Mouse (Mus musculus) kidney, postnatal 4 days (tissue): ENCODE results near the gene Rcor2.

ENCODE experiments used
- DNase-seq, 2 experiments: peaks; one replicate each; pipeline ENCODE4 v3.0.0; 2021; ENCODE audit warnings: mixed read lengths in 2 of 2

The Rcor2 gene

DNA sequence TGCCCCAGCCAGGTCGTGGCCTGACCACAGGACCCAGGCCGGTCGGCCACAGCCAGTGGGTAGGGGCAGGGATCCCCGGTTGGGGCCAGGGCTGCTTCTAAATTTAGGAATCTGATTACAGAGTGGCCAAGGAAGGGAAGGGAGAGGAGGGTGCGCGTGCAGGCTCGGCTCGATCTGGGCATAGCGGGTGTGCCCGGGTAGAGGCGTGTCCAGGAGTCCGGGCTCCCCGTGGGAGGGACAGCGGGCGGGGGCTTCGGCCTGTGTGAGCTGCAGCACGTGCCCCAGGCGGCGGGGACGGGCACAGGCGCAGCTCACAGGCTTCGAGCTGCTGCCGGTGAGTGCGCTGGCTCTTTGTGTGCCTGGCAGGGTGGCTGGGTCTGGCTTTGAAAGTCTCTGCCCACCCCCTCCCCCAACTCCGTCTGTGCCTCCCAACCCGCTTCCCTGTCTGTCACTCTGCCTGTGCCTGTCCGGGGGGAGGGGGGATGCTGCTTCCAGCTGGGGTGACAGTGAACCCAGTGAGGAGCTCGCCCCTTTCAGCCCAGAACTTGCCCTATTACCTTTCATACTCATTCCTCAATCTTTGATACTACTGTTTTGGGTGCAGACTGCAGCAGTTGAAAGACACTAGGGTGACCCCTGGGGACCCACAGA, at the start of gene Rcor2:
Rcor2 (plus strand) TSS at position 235 of the 651 bp plus-strand sequence.
- peak; percentile 74 to 85 for DNase-seq

DNA sequence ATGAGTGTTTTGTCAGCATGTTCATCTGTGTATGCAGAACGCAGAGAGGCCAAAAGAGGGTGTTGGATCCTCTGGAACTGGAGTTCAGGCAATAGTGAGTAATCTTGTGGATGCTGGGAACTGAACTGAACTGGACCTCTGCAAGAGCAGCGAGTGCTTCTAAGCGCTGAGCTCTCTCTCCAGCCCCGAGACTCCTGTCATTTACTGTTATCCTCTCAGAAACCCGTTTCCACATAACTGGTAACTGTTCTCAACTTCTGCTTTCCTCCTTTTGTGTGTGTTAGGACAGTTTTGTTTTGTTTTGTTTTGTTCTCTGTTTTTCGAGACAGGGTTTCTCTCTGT, 49.2 kb upstream of the Rcor2 start:
- DNase-seq: no peak

DNA sequence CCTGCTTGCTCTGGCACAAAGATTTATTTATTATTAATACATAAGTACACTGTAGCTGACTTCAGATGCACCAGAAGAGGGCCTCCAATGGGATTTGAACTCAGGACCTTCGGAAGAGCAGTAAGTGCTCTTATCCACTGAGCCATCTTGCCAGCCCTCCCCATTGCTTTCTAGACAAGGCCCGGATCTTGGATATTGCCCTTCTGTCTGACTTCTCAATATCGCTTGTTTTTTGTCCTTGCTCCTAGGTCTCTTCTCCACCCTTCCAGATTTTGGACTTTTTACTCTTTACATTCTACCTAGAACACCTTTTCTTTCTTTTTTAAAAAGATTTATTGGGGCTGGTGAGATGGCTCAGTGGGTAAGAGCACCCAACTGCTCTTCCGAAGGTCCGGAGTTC, 48.4 kb upstream of the Rcor2 start:
- DNase-seq: no peak

DNA sequence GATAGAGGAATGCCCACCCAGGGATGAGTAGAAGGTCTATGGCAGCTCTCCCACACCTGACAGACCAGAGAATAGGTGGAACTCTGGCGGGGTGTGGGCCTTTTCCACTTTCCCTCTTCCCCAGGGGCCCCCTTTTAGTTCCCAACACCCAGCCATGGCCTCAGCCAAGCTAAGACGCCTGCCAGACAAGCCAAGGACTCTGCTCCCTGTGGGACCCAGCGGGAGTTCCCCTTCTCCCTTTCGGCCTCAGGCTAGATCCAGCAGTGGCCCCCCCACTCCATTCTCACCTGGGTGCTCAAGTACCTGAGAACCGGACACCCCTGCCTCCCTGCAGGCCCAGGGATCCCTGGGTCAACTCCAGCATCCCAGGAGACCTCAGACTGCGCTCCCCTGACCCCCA, 44.9 kb upstream of the Rcor2 start:
- DNase-seq: no peak

DNA sequence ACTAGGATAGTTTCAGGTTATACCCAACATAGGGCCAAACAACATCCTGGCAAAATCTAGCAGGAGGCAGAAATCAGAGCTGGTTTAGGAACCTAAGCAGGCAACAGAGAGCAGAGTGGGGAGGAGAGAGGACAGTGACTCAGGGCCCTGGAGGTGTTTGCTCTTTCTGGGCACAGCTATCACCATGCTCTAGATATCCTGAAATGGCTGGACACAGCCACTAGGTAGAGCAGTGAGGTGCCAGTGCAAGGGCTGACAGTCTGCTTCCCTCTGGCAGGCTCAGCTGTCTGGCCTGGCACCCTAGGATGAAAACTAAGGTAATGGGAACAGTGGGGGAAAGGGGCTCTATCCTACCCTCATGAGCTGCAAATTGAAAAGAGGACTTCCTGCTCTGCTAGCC, 43.6 kb upstream of the Rcor2 start:
- no peak for DNase-seq

DNA sequence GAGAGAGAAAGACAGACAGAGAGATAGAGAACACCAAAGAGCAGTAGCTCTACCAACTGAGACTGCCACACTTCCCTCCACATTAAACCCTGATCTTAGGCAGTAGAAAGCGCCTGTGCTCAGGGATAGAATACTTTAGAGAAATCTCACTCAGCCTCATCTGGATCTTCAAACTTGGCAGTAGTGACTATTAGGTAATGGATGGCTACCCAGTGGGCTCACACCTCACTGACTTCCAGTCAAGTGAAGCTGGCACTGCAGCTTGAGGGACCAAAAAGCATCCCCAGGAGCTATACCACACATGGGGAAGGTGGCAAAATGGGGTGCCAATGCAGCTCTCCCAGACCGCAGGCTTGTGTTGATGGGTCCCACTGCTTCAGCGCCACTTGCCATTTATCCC, 42.9 kb upstream of the Rcor2 start:
- DNase-seq: no peak

DNA sequence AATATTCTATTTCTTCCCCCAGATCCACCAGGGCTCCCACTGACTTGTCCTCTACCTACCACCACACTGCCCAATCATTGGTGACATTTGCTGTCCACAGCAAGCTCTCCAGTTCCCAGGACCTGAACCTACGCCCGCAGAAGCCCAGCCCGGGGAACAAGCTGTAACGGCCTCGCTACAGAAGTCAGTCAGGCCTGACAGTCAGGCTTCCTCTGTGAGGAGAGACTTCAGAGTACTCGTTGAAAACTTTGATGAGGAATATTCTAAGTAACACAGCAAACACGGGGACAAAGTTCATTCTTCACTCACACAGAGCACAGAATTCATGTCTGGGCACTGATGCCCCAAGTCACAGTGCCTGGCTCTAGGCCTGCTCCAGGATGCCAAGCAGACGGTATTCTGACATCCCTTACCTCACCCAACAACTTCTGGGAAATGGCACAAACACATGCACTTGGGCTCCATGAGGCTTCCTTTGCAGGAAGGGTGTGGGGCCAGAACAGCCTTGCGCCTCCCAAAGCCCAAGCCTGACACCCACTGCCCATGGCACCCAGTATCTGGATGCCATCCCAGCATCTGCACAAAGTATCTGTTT, 41.9 kb upstream of the Rcor2 start:
- peak in 1 of 2 experiments; percentile 40 for DNase-seq

DNA sequence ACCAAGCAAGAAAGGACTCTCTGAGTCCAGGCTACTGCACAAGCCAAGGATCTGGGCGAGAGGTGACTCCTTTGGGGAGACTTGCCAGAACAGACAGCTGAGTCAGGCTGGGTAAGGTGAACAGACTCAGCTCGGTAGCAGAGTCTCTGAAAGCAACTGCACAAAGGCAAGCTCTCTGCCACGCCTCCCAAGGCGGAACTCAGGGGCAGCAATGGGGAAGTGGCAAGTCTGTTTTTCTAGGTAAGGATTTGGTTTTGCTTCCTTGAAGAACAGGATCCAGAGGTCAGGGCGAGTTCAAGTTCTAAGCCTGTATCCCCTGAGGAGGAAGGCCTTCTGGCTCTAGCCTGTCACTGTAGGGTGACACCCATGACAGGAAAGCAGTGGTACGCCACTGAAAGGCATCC, 40.6 kb upstream of the Rcor2 start:
- DNase-seq: no peak

DNA sequence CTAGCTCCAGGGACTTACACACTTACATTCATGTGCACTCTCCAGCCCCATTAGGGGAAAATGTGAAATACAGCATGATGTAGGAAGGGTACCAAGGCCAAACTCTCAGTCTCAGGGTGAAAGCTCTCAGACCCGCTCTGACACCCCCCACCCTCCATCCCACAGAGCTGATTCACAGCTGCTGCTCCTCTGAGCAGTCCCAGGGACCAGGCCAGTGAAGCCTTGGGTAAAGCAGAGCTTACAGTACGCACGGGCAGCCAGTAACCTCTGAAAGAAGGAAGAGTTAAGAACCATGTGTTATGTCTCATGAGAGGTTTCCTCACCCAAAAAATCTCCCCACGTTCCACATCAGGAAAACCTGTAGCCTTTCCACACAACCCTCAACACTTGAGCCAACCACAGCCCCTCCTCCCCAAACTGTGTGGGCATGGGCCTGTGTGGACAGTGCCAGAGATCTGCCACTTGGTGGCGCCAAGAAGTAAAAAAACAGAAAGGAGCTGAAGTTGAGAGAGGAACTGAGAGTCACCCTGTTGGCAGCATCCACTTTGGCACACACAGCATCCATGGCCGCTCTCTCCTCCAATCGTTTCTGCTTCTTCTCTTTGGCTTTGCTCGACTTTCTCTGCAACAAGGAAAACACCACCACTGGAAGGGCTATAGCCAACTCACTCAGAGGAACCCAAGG, 32.4 kb upstream of the Rcor2 start:
- DNase-seq: peak; percentile 82 to 85

DNA sequence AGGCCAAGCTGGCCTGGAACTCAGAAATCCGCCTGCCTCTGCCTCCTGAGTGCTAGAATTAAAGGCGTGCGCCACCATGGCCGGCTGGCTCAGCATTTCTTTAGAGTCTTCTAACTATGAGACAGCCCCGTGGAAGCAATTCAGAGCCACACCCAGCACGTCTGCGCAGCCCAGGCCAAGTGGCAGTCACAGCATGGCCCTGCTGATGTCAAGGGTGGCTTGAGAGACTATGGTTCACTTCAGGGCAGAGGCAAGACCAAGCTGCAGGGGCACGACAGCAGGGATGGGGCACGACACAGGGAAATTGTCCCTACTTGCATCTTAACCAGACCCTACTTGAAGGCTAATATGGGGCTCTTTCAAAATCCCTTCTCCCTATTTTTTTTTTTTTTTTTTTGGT, 31.7 kb upstream of the Rcor2 start:
- DNase-seq: no peak

DNA sequence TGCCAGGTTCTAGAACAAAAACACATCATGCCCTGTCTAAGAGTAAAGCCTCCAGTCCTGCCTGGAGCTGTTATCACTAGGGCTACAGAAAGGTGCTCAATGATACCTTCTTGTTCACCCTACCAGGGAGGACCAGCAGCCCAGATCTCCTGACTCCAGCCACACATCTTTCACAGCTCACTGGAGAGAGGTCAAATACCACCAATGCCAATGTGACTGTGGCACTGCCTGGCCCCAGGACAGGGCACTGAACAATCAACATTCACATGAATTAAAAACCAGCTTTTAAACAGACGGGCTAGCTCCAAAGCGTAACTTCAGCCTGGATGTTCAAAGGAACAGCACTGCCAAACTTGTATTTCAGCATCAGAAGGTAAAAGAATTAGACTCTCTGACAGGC, 31.1 kb upstream of the Rcor2 start:
- DNase-seq: no peak

DNA sequence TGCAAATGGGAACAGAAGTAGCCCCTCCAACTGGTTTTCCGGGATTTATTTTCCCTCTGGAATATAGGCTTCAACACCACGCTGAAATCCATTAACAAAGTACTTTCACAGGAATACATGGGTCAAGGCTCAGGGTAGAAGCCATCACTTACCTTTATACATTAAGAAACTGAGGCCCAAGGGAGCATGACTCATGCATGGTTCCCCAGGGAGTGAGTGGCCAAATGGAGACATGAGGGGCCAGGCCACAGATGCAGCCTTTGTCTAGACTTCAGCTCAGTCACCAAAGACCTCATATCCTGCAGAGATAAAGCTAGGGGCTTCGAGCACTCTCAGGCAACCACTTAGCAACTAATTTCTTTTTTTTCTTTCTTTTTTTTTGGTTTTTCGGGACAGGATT, 30.4 kb upstream of the Rcor2 start:
- no peak for DNase-seq

DNA sequence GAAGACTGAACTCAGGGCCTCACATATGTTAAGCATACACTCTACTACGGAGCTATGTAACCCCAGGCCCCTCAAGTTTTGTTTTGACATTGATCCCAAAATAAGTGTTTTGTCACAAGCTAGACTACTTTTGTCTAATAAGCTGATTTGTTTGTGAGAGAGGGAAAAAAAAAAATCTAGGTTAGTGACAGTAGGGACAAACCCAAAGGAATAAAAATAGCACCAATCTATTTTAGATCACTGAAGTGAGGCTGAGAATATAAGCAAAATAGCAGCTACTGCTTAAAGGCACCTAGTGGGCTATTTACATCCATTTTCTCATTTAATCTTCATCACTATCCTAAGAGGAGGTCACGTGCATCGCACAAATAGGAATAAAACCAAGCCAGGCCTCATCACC, 27.6 kb upstream of the Rcor2 start:
- DNase-seq: no peak

DNA sequence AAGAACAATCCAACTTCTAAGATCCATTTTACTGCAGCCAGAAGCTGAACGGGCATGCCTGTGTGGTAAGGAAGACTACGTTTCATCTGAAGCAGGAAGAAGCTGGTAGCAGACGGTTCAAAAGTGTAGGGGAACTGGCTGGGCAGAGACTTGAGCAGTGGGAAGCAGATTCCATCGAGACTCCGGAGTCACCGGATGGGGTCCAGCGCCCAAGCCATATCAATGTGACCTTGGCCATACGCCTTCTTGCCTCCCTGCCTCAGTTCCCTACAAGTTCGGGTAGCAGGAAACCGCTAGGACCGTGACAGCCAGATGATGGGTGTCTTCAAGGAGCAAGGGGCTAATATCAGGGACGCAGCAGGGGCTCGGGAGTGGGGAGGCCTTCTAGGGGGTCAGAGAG, 26.8 kb upstream of the Rcor2 start:
- peak in 1 of 2 experiments; percentile 47 for DNase-seq

DNA sequence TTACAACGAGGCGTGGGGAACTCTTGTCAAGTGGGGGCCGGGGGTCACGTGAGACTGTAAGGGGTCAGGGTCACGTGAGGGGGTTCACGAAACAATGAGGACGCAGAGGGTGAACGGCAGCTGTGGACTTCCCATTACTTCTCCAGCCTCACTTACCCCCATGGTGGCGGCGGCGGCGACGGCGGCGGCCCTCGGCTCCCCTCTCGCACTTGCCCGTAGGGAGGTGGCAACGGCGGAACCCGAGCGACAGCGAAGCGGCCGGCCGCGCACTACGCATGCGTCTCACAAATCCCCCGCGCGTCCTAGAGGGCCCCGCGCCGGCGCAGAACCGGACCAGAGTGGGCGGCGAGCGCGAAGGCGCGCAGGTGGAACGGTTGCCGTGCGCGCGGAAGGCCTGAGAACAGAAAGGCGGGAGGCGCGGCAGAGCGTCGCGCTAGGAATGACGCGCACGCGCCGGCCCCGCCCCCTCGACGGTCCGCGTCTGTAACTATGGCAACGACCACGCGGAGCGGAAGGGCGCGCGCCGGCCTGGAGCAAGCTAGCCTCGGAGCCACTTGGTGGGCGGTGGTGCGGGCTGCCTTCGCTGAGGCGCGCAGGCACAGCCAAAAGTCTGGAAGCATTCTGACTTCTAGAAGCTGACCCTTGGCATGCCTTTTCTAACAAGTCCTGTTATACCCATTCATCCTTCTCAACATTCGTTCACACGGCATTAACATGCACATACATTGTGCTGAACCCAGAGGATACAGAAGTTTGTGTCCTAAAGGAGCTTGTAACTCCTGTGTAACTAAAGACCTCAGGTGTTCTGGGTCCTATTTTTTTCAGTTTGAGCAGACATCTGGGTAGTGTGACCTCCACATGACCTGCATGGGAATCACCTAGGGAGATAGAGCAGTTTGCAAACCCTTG, 26.1 kb upstream of the Rcor2 start, which contains the start of gene Naa40:
Naa40 (minus strand) TSS at position 402 of the 909 bp plus-strand sequence.
- peak; percentile 96 to 97 for DNase-seq

DNA sequence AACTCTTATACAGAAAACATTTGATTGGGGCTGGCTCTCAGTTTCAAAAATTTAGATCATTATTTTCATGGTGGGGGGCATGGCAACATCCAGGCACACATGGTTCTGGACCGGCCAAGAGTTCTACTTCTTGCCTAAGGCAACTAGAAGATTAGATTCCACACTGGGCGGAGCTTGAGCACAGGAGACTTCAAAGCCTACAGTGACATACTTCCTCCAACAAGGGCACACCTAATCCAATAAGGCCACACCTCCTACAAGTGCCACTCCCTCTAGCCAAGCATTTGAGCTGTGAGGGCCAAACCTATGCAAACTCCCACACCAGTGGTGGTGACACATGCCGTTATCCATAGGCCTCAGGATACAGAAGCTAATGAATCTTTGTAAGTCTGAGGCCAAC, 21.1 kb upstream of the Rcor2 start:
- DNase-seq: no peak

DNA sequence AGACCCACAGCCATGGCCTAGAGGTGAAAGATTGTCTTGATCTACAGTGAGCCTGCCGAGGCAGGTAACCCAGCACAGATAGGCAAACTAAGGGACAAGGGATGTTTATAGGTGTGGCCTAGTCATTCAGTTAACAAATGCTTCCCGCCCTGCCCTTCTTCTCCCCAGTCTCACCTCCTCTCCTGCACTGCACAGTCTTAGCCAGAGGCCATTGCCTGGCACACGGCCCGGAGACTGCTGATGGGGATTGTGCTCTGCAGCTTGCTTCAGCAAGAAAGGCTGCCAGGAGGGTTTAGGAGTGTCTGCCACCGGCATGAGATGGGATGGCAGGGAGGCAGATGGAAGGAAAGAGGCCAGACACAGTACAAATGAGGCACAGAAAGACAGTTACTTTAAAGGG, 9.2 kb upstream of the Rcor2 start:
- no peak for DNase-seq

DNA sequence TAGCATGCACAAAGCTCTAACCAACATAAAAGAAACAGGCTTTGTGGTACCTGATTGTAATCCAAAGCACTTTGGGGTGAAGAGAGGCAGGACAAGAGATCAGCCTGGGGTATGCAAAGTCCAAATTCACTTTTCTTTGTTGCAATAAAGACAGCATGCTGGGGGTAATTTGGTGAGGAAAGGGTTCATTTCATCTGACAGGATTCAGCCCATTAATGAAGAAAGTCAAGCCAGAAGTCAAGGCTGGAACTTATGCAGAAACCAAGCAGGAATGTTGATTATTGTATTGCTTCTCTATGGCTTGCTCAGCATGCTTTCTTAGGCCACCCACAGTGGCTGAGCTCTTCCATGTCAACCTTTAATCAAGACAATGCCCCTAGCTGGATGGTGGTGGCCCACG, 5.6 kb upstream of the Rcor2 start:
- no peak for DNase-seq

DNA sequence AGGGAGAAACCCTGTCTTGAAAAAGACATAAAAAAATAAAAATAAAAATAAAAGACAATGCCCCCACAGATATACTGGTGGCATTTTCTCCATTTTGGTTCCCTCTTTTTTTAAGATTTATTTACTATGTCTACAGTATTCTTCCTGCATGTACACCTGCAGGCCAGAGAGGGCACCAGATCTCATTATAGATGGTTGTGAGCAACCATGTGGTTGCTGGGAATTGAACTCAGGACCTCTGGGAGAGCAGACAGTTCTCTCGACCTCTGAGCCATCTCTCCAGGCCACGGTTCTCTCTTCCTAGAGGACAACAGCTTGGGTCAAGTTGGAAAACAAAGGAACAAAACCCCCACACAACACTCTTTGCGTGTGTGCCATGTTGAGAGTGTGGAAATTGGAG, 5.2 kb upstream of the Rcor2 start:
- DNase-seq: no peak

DNA sequence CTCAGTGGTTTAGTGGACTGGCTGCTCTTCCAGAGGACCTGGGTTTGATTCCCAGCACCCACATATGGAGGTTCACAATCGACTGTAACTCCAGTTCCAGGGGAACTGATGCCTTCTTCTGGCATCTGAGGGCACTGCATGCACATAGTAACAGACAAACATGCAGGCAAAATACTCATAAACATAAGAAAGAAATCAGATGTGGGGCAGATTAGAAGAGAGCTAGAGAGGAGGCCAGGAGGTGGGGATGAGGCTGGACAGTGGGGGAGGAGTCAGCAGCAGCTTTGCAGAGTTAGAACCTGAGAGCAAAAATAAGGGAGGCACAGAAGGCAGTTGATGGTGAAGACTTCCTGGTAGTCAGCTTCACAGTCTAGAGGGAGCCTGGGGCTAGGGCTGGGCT, 4.5 kb upstream of the Rcor2 start:
- DNase-seq: no peak

DNA sequence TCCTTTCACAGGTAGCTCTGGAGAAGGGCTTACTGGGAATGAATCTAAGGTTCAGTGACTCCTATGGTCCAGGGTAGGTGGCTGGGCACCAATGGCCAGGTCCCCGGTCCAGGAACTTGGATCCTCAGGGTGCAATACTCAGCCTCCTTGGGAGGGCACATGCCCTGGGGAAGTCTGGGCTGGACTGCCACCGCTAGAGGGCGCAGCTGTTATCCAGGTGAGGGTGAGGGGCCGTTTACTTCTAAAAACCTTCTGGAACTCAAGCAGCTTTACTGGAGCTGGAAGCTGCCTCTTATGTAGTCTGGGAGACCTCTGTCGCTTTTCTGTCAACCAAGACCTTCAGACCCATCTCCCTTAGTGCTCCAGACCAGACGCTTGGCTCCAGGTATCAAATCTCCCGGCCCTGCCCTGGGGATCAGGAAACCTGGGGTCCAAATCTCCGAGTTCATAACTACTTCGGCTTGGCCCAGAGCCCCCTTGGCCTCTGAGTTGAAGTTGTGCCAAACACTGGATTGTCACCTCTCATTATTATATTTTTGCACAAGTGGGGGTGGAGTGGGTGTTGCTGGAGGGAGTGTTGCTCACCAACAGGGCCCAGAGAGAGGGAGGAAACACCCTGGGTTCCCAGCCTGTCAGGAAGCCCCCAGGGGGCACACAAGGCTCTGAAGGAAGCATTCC, 2.9 kb upstream of the Rcor2 start:
- DNase-seq: peak; percentile 91

DNA sequence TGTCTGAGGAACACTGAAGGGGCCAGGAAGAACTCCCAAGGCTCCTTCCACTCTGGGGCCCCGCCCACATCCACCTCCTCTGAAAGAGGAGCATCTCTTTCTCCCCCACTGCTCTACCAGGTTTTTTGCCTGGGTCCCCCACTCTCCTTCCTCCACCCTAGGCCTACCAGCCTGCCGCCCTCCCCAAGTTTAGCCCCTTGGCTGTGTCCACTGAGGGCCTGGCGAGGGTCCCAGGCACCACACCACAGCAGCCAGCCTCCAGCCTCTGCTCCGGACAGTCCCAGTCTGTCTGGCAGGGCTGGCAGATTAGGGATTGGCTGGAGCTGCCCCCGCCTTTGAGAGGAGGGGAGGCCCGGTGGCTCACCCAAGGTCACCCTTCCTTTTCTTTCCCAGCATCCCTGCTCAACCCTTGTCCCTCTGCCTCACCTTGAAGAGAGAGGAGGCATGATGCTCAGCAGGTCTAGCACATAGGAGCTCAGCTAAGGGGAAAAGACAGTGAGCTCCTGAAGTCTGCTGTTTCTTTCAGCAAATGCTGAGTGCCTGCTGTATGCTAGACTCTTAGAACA, 2.3 kb upstream of the Rcor2 start:
- peak in 1 of 2 experiments; percentile 57 for DNase-seq
